Mouse (Mus musculus): ENCODE data around the gene Evi2b. TPM values are rescaled to one million over a fixed set of nuclear protein-coding genes. Genes with fewer than 3 reads are reported as not detected.

Evi2b gene
- polyA plus RNA-seq, 1 experiment from 2014 or later, result 0.20 TPM

GRCm38 (mm10) chr11:79515331-79515730, 8.2 kb downstream of the Evi2b start:
- ATAC-seq (ENCODE audit: low FRiP score, low TSS enrichment), result no peak
- Histone ChIP-seq H3K9me3 (ENCODE audit: control insufficient read depth, low read length) (no peaks in the 10 kb centered on the region), H3K4me1 (ENCODE audit: control insufficient read depth, insufficient read depth, low read length) (no peaks in the 10 kb centered on the region), H3K9ac (ENCODE audit: low read depth, low read length) (no peak overlapping the region), H3K27me3 (ENCODE audit: control insufficient read depth, insufficient read depth, low read length) (no peaks in the 10 kb centered on the region), H3K36me3 (ENCODE audit: control insufficient read depth, insufficient read depth, low read length) (no peaks in the 10 kb centered on the region), H3K4me2 (replicated peaks; ENCODE audit: low read depth, low read length) (no peak overlapping the region), H3K4me3 (ENCODE audit: low read length) (no peak overlapping the region), H3K27ac (ENCODE audit: low read depth, low read length) (no peak overlapping the region)
- WGBS, result 64% methylated on average over 6 of the region's 6 CpGs

GRCm38 (mm10) chr11:79511970-79512369, 11.6 kb downstream of the Evi2b start:
- Histone ChIP-seq H3K36me3 (ENCODE audit: control insufficient read depth, insufficient read depth, low read length) (no peaks in the 10 kb centered on the region), H3K9me3 (ENCODE audit: control insufficient read depth, low read length) (no peaks in the 10 kb centered on the region), H3K4me1 (ENCODE audit: control insufficient read depth, insufficient read depth, low read length) (no peaks in the 10 kb centered on the region), H3K27me3 (ENCODE audit: control insufficient read depth, insufficient read depth, low read length) (no peaks in the 10 kb centered on the region), H3K4me2 (replicated peaks; ENCODE audit: low read depth, low read length) (no peak overlapping the region), H3K4me3 (ENCODE audit: low read length) (no peak overlapping the region), H3K9ac (ENCODE audit: low read depth, low read length) (no peak overlapping the region), H3K27ac (ENCODE audit: low read depth, low read length) (no peak overlapping the region)
- 91% methylated on average over 3 of the region's 3 CpGs for WGBS
- no peak for ATAC-seq (ENCODE audit: low FRiP score, low TSS enrichment)

- Histone ChIP-seq H3K4me1 (ENCODE audit: control insufficient read depth, insufficient read depth, low read length) (no peaks in the 10 kb centered on the region), H3K36me3 (ENCODE audit: control insufficient read depth, insufficient read depth, low read length) (no peaks in the 10 kb centered on the region), H3K27ac (ENCODE audit: low read depth, low read length) (no peak overlapping the region), H3K9me3 (ENCODE audit: control insufficient read depth, low read length) (no peaks in the 10 kb centered on the region), H3K27me3 (ENCODE audit: control insufficient read depth, insufficient read depth, low read length) (no peaks in the 10 kb centered on the region), H3K4me3 (ENCODE audit: low read length) (no peak overlapping the region), H3K9ac (ENCODE audit: low read depth, low read length) (no peak overlapping the region), H3K4me2 (replicated peaks; ENCODE audit: low read depth, low read length) (no peak overlapping the region)
- ATAC-seq (ENCODE audit: low FRiP score, low TSS enrichment), result no peak
- WGBS, result 91% methylated on average over 7 of the region's 7 CpGs
Observed at GRCm38 (mm10) chr11:79504506-79504905, 19.1 kb downstream of the Evi2b start.

- no peak within 1 kb of the TSS for H3K9ac ChIP-seq (ENCODE audit: low read depth, low read length)
- 54% methylated on average over 8 of the region's 8 CpGs for WGBS
- H3K4me1 ChIP-seq (ENCODE audit: control insufficient read depth, insufficient read depth, low read length), result no peaks in the 10 kb centered on the region
- no peaks in the 10 kb centered on the region for H3K36me3 ChIP-seq (ENCODE audit: control insufficient read depth, insufficient read depth, low read length)
- H3K27me3 ChIP-seq (ENCODE audit: control insufficient read depth, insufficient read depth, low read length), result no peaks in the 10 kb centered on the region
- no peak for ATAC-seq (ENCODE audit: low FRiP score, low TSS enrichment)
- no peak within 1 kb of the TSS for H3K4me2 ChIP-seq (replicated peaks; ENCODE audit: low read depth, low read length)
- H3K9me3 ChIP-seq (ENCODE audit: control insufficient read depth, low read length), result no peaks in the 10 kb centered on the region
- no peak within 1 kb of the TSS for H3K4me3 ChIP-seq (ENCODE audit: low read length)
- no peak within 1 kb of the TSS for H3K27ac ChIP-seq (ENCODE audit: low read depth, low read length)
Observed at GRCm38 (mm10) chr11:79503845-79504244, 19.7 kb downstream of the Evi2b start, which contains the start of gene Omg. Gene Omg (minus strand): TSS chr11:79504084.

- Histone ChIP-seq H3K9ac (ENCODE audit: low read depth, low read length) (no peak overlapping the region), H3K4me3 (ENCODE audit: low read length) (no peak overlapping the region), H3K36me3 (ENCODE audit: control insufficient read depth, insufficient read depth, low read length) (no peaks in the 10 kb centered on the region), H3K4me2 (replicated peaks; ENCODE audit: low read depth, low read length) (no peak overlapping the region), H3K9me3 (ENCODE audit: control insufficient read depth, low read length) (no peaks in the 10 kb centered on the region), H3K27ac (ENCODE audit: low read depth, low read length) (no peak overlapping the region), H3K4me1 (ENCODE audit: control insufficient read depth, insufficient read depth, low read length) (no peaks in the 10 kb centered on the region), H3K27me3 (ENCODE audit: control insufficient read depth, insufficient read depth, low read length) (no peaks in the 10 kb centered on the region)
- 79% methylated on average over 2 of the region's 2 CpGs for WGBS
- no peak for ATAC-seq (ENCODE audit: low FRiP score, low TSS enrichment)
Observed at GRCm38 (mm10) chr11:79502917-79503316, 20.6 kb downstream of the Evi2b start.

GRCm38 (mm10) chr11:79494976-79495800, 28.4 kb downstream of the Evi2b start:
- ATAC-seq (ENCODE audit: low FRiP score, low TSS enrichment), result no peak

GRCm38 (mm10) chr11:79484721-79485120, 38.8 kb downstream of the Evi2b start:
- H3K36me3 ChIP-seq (ENCODE audit: control insufficient read depth, insufficient read depth, low read length), result peaks cover 12% of the 10 kb centered on the region

More at GRCm38 (mm10) chr11:79494976-79495800, 28.4 kb downstream of the Evi2b start:
- no peak overlapping the region for H3K4me2 ChIP-seq (replicated peaks; ENCODE audit: low read depth, low read length)
- H3K9me3 ChIP-seq (ENCODE audit: control insufficient read depth, low read length), result no peaks in the 10 kb centered on the region
- no peak overlapping the region for H3K9ac ChIP-seq (ENCODE audit: low read depth, low read length)
- H3K27me3 ChIP-seq (ENCODE audit: control insufficient read depth, insufficient read depth, low read length), result no peaks in the 10 kb centered on the region
- H3K4me3 ChIP-seq (ENCODE audit: low read length), result no peak overlapping the region
- peaks cover 4% of the 10 kb centered on the region for H3K36me3 ChIP-seq (ENCODE audit: control insufficient read depth, insufficient read depth, low read length)
- 85% methylated on average over 10 of the region's 10 CpGs for WGBS
- H3K27ac ChIP-seq (ENCODE audit: low read depth, low read length), result no peak overlapping the region
- no peaks in the 10 kb centered on the region for H3K4me1 ChIP-seq (ENCODE audit: control insufficient read depth, insufficient read depth, low read length)

GRCm38 (mm10) chr11:79483876-79484528, 39.6 kb downstream of the Evi2b start:
- no peak overlapping the region for H3K4me3 ChIP-seq (ENCODE audit: low read length)
- H3K27ac ChIP-seq (ENCODE audit: low read depth, low read length), result no peak overlapping the region
- H3K9ac ChIP-seq (ENCODE audit: low read depth, low read length), result no peak overlapping the region
- no peaks in the 10 kb centered on the region for H3K4me1 ChIP-seq (ENCODE audit: control insufficient read depth, insufficient read depth, low read length)
- WGBS, result 70% methylated on average over 7 of the region's 7 CpGs
- peaks cover 12% of the 10 kb centered on the region for H3K36me3 ChIP-seq (ENCODE audit: control insufficient read depth, insufficient read depth, low read length)
- H3K9me3 ChIP-seq (ENCODE audit: control insufficient read depth, low read length), result no peaks in the 10 kb centered on the region
- ATAC-seq (ENCODE audit: low FRiP score, low TSS enrichment), result no peak
- no peak overlapping the region for H3K4me2 ChIP-seq (replicated peaks; ENCODE audit: low read depth, low read length)
- H3K27me3 ChIP-seq (ENCODE audit: control insufficient read depth, insufficient read depth, low read length), result no peaks in the 10 kb centered on the region

More at GRCm38 (mm10) chr11:79484721-79485120, 38.8 kb downstream of the Evi2b start:
- Histone ChIP-seq H3K4me2 (replicated peaks; ENCODE audit: low read depth, low read length) (no peak overlapping the region), H3K4me3 (ENCODE audit: low read length) (no peak overlapping the region), H3K9ac (ENCODE audit: low read depth, low read length) (no peak overlapping the region), H3K27ac (ENCODE audit: low read depth, low read length) (no peak overlapping the region), H3K4me1 (ENCODE audit: control insufficient read depth, insufficient read depth, low read length) (no peaks in the 10 kb centered on the region), H3K27me3 (ENCODE audit: control insufficient read depth, insufficient read depth, low read length) (no peaks in the 10 kb centered on the region), H3K9me3 (ENCODE audit: control insufficient read depth, low read length) (no peaks in the 10 kb centered on the region)
- ATAC-seq (ENCODE audit: low FRiP score, low TSS enrichment), result no peak

GRCm38 (mm10) chr11:79483392-79483791, 40.2 kb downstream of the Evi2b start:
- ATAC-seq (ENCODE audit: low FRiP score, low TSS enrichment), result no peak
- no peaks in the 10 kb centered on the region for H3K4me1 ChIP-seq (ENCODE audit: control insufficient read depth, insufficient read depth, low read length)
- WGBS, result 94% methylated on average over 6 of the region's 6 CpGs
- no peak overlapping the region for H3K27ac ChIP-seq (ENCODE audit: low read depth, low read length)
- H3K4me3 ChIP-seq (ENCODE audit: low read length), result no peak overlapping the region
- no peak overlapping the region for H3K9ac ChIP-seq (ENCODE audit: low read depth, low read length)
- H3K27me3 ChIP-seq (ENCODE audit: control insufficient read depth, insufficient read depth, low read length), result no peaks in the 10 kb centered on the region
- H3K9me3 ChIP-seq (ENCODE audit: control insufficient read depth, low read length), result no peaks in the 10 kb centered on the region
- no peak overlapping the region for H3K4me2 ChIP-seq (replicated peaks; ENCODE audit: low read depth, low read length)
- H3K36me3 ChIP-seq (ENCODE audit: control insufficient read depth, insufficient read depth, low read length), result peaks cover 15% of the 10 kb centered on the region
